Mouse (Mus musculus) heart, embryonic 14.5 days (tissue): ENCODE data around the gene Epb41. TPM values are rescaled to one million over a fixed set of nuclear protein-coding genes. Genes with fewer than 3 reads are reported as not detected.
A peak's percentile ranks its signal among the peaks of the same experiment; 100 is the strongest.

Source experiments
- ATAC-seq: fragments of 200-750 bp; cut with Nextera tagmentation; 2 replicates; pipeline ENCODE4 v1.8.0; 2017; ENCODE audit warnings: low read depth, moderate TSS enrichment; ENCODE audit not compliant: insufficient number of reproducible peaks, insufficient read depth, low FRiP score
- H3K27ac ChIP-seq, 2 experiments: fragments of 200-500 bp in 1 of 2; fragments of 300-500 bp in 1 of 2; sonication (generic) in 1 of 2; replicated peaks in 1 of 2; 2 replicates each; pipeline ENCODE4 v1.5.1; 2012 to 2014; ENCODE audit warnings: low read depth in 2 of 2, low read length in 2 of 2, control low read depth in 1 of 2, mild to moderate bottlenecking in 1 of 2, mixed read lengths in 1 of 2; ENCODE audit not compliant: control insufficient read depth in 1 of 2, insufficient read depth in 1 of 2
- H3K27me3 ChIP-seq: fragments of 300-500 bp; sonication (generic); 2 replicates; pipeline ENCODE4 v1.6.1; 2014; ENCODE audit warnings: mild to moderate bottlenecking, low read length, control low read depth; ENCODE audit not compliant: control insufficient read depth, insufficient read depth
- H3K36me3 ChIP-seq: fragments of 300-500 bp; sonication (generic); 2 replicates; pipeline ENCODE4 v1.6.1; 2014; ENCODE audit warnings: mild to moderate bottlenecking, control low read depth, low read length, mixed read lengths; ENCODE audit not compliant: control insufficient read depth, insufficient read depth
- H3K4me1 ChIP-seq, 2 experiments: fragments of 200-500 bp in 1 of 2; fragments of 300-500 bp in 1 of 2; sonication (generic) in 1 of 2; 2 replicates each; pipeline ENCODE4 v1.6.1; 2012 to 2014; ENCODE audit warnings: low read length in 2 of 2, control low read depth in 1 of 2, mixed read lengths in 1 of 2; ENCODE audit not compliant: control insufficient read depth in 2 of 2, insufficient read depth in 2 of 2
- H3K4me2 ChIP-seq: fragments of 300-500 bp; sonication (generic); 2 replicates; pipeline ENCODE4 v1.6.1; 2014; ENCODE audit warnings: mild to moderate bottlenecking, low read length
- H3K4me3 ChIP-seq, 2 experiments: fragments of 200-500 bp in 1 of 2; fragments of 300-500 bp in 1 of 2; sonication (generic) in 1 of 2; 2 replicates each; pipeline ENCODE4 v1.5.1; 2012 to 2014; ENCODE audit warnings: low read length in 2 of 2, mild to moderate bottlenecking in 2 of 2, control low read depth in 1 of 2, low read depth in 1 of 2, moderate library complexity in 1 of 2; ENCODE audit not compliant: control insufficient read depth in 1 of 2, insufficient read depth in 1 of 2
- H3K9ac ChIP-seq: fragments of 300-500 bp; sonication (generic); 2 replicates; pipeline ENCODE4 v1.6.1; 2014; ENCODE audit warnings: mild to moderate bottlenecking, low read length
- H3K9me3 ChIP-seq: fragments of 300-500 bp; sonication (generic); 2 replicates; pipeline ENCODE4 v1.6.1; 2016; ENCODE audit warnings: low read length, control low read depth; ENCODE audit not compliant: control insufficient read depth
- WGBS: fragments of 180-500 bp; shearing (Covaris S2); extraction: QIAGEN DNeasy Blood & Tissue Kit; methylation state at CpG from one replicate; pipeline ENCODE4 v1.1.7; 2014; 5-methylcytosine and 5-hydroxymethylcytosine counted together
- polyA plus RNA-seq: library from polyadenylated mRNA; unstranded; fragments of >200 nt; fragmentation: Nextera tagmentation; extraction: Ambion mirVana; gene quantifications from 2 replicates; pipeline ENCODE4 v1.2.1, GENCODE M21; 2014

Epb41 gene
- polyA plus RNA-seq, 1 experiment from 2014 or later: 45.7 TPM

GRCm38 (mm10) chr4:131913526-131913925 is 161.6 kb downstream of the Epb41 start:
- Histone ChIP-seq H3K27me3 (peaks cover 21% of the 10 kb centered on the region), H3K9me3 (no peaks in the 10 kb centered on the region), H3K4me3 (no peak overlapping the region), H3K9ac (no peak overlapping the region), H3K36me3 (no peaks in the 10 kb centered on the region), H3K4me2 (no peak overlapping the region), H3K4me1 (peaks cover 29 to 44% of the 10 kb centered on the region in 2 experiments), H3K27ac (no peak overlapping the region)
- WGBS: 69% methylated on average over 10 of the region's 10 CpGs
- no peak for ATAC-seq

GRCm38 (mm10) chr4:131911521-131911920 is 163.6 kb downstream of the Epb41 start:
- Histone ChIP-seq H3K36me3 (no peaks in the 10 kb centered on the region), H3K27me3 (peaks cover 21% of the 10 kb centered on the region), H3K9me3 (0 out of 2 replicates have a peak, but pooled peaks cover 4% of the 10 kb centered on the region), H3K27ac (no peak overlapping the region), H3K4me1 (peaks cover 24 to 35% of the 10 kb centered on the region in 2 experiments), H3K4me2 (no peak overlapping the region), H3K9ac (no peak overlapping the region), H3K4me3 (no peak overlapping the region)
- no peak for ATAC-seq
- 60% methylated on average over 3 of the region's 5 CpGs for WGBS

- Histone ChIP-seq H3K4me3 (peak overlapping the region in 1 of 2 experiments; percentile 14; a peak in 2 of 4 replicates), H3K27me3 (peaks cover 12% of the 10 kb centered on the region), H3K4me1 (peaks cover 19 to 24% of the 10 kb centered on the region in 2 experiments), H3K9me3 (0 out of 2 replicates have a peak, but pooled peaks cover 4% of the 10 kb centered on the region), H3K4me2 (peak overlapping the region; percentile 61), H3K9ac (peak overlapping the region; percentile 52), H3K27ac (0 out of 4 replicates have a peak overlapping the region, but pooled peaks of 1 of the 2 experiments have one; percentile 14), H3K36me3 (0 out of 2 replicates have a peak, but pooled peaks cover 6% of the 10 kb centered on the region)
- no peak for ATAC-seq
- WGBS: 11% methylated on average over 18 of the region's 21 CpGs
Observed at GRCm38 (mm10) chr4:131910237-131910994, 164.7 kb downstream of the Epb41 start.

DNA sequence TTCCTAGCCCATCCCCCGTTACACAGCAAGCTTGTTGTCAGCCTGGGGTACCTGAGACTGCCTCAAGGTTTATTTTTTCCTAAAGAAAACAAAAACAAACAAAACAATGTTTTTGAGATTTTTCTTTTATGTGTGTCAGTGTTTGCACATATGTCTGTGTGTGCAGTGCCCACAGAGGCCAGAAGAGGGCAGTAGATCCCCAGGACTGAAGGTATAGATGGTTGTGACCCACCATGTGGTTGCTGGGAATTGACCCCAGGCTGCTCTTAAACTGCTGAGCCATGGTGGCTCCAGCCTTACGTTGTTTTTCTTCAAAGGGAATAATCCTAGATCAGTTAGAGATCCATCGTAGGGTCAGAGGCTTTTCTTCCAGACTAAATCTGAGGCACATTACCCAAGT is 167.2 kb downstream of the Epb41 start:
- no peak overlapping the region for H3K27ac ChIP-seq
- 93% methylated on average over 3 of the region's 3 CpGs for WGBS
- no peak overlapping the region for H3K4me3 ChIP-seq
- peaks cover 21% of the 10 kb centered on the region; the same call in 1 of the 2 replicates for H3K36me3 ChIP-seq
- peaks cover 9 to 13% of the 10 kb centered on the region in 2 experiments for H3K4me1 ChIP-seq
- peaks cover 5% of the 10 kb centered on the region; the same call in 1 of the 2 replicates for H3K27me3 ChIP-seq
- ATAC-seq: no peak
- no peak overlapping the region for H3K4me2 ChIP-seq
- 0 out of 2 replicates have a peak, but pooled peaks cover 4% of the 10 kb centered on the region for H3K9me3 ChIP-seq
- no peak overlapping the region for H3K9ac ChIP-seq

- Histone ChIP-seq H3K4me3 (no peak overlapping the region), H3K9ac (no peak overlapping the region), H3K36me3 (peaks cover 35% of the 10 kb centered on the region), H3K27ac (no peak overlapping the region), H3K27me3 (no peaks in the 10 kb centered on the region), H3K4me2 (no peak overlapping the region), H3K9me3 (0 out of 2 replicates have a peak, but pooled peaks cover 4% of the 10 kb centered on the region), H3K4me1 (peaks cover 9 to 13% of the 10 kb centered on the region in 2 experiments)
- 41% methylated on average over 6 of the region's 6 CpGs for WGBS
- ATAC-seq: no peak
Observed at GRCm38 (mm10) chr4:131906423-131906822, 168.7 kb downstream of the Epb41 start.

DNA sequence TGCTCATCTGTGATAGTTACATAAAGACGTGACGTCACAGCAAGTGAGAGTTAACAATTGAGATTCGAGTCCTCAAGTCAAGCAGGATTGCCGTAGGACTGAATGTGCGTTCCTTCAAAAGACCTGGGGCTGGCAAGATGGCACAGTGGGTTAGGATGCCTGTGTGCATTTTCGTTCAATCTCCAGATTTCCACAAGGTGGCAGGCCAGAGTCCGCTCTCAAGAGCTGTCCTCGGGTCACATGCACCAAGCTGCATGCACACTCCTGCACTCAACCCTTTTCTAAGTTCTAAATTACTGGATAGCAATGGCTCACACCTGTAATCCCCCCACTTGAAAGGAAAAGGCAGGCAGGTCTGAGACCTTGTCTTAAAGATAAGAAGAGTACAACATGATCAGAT is 170.6 kb downstream of the Epb41 start:
- ATAC-seq: no peak
- no peak overlapping the region for H3K4me3 ChIP-seq

DNA sequence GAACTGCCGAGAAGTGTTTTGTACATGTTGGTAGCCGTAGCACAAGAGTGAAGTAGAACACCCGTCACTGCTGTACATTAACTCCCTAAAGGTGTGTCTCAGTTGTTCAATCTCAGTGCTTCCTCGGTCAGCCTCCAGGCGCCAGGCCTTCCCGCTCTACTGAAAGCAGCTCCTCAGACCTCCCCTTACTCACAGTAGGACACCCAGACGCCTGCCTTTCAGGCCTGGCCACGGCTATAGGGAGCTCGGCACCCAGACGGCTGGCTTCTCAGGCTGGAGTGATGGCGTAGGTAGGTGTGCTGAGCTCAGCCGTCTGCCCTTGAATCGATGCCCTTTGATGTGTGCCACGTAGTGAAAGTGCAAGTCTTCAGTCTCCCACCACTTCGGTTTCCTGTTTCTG is 174.0 kb downstream of the Epb41 start:
- Histone ChIP-seq H3K4me3 (no peak overlapping the region), H3K36me3 (peaks cover 77% of the 10 kb centered on the region), H3K4me2 (no peak overlapping the region), H3K9me3 (no peaks in the 10 kb centered on the region), H3K9ac (no peak overlapping the region), H3K27ac (no peak overlapping the region), H3K4me1 (0 out of 4 replicates have a peak, but pooled peaks cover 0 to 9% of the 10 kb centered on the region in 2 experiments), H3K27me3 (no peaks in the 10 kb centered on the region)
- WGBS: 86% methylated on average over 15 of the region's 15 CpGs
- ATAC-seq: no peak

More for the DNA sequence above, 170.6 kb downstream of the Epb41 start:
- 59% methylated on average over 8 of the region's 8 CpGs for WGBS
- H3K9ac ChIP-seq: no peak overlapping the region
- peaks cover 54% of the 10 kb centered on the region for H3K36me3 ChIP-seq
- H3K4me2 ChIP-seq: no peak overlapping the region
- no peak overlapping the region for H3K27ac ChIP-seq
- H3K4me1 ChIP-seq: peaks cover 0 to 2% of the 10 kb centered on the region in 2 experiments; a peak in 1 of 4 replicates
- no peaks in the 10 kb centered on the region for H3K27me3 ChIP-seq
- 0 out of 2 replicates have a peak, but pooled peaks cover 4% of the 10 kb centered on the region for H3K9me3 ChIP-seq
